Mouse (Mus musculus): Measurements from ENCODE around the gene Gm20532. TPM values are rescaled to one million over a fixed set of nuclear protein-coding genes. Genes with fewer than 3 reads are reported as not detected.

The Gm20532 gene
- total and polyA plus RNA-seq, 2 experiments from 2014 or later: not detected

- Histone ChIP-seq H3K4me1 (ENCODE audit: insufficient read depth, low read length) (peaks cover 9% of the 10 kb centered on the region; the same call in 1 of the 2 replicates), H3K4me3 (ENCODE audit: low read length) (no peak overlapping the region), H3K9ac (replicated peaks; ENCODE audit: low read length) (no peak overlapping the region), H3K4me2 (ENCODE audit: low read depth, low read length) (no peak overlapping the region), H3K9me3 (ENCODE audit: low read length) (no peaks in the 10 kb centered on the region), H3K27me3 (ENCODE audit: insufficient read depth, low read length) (no peaks in the 10 kb centered on the region), H3K27ac (peak overlapping the region; percentile 48; the same call in 1 of the 2 replicates), H3K36me3 (ENCODE audit: insufficient read depth, low read length) (no peaks in the 10 kb centered on the region)
- TF ChIP-seq CTCF (IDR thresholded peaks at IDR 0.05; ENCODE audit: low read depth): no peak
- 79% methylated on average over 9 of the region's 9 CpGs for WGBS
- no peak for ATAC-seq
- no peak for DNase-seq (ENCODE audit: low spot score)
These were observed 15.0 kb upstream of the Gm20532 start for GRCm38 (mm10) chr2:26571400-26571799.

- Histone ChIP-seq H3K4me3 (ENCODE audit: low read length) (no peak overlapping the region), H3K4me1 (ENCODE audit: insufficient read depth, low read length) (peaks cover 9% of the 10 kb centered on the region; the same call in 1 of the 2 replicates), H3K27ac (peak overlapping the region; percentile 48; the same call in 1 of the 2 replicates), H3K27me3 (ENCODE audit: insufficient read depth, low read length) (no peaks in the 10 kb centered on the region), H3K9ac (replicated peaks; ENCODE audit: low read length) (no peak overlapping the region), H3K9me3 (ENCODE audit: low read length) (no peaks in the 10 kb centered on the region), H3K4me2 (ENCODE audit: low read depth, low read length) (no peak overlapping the region), H3K36me3 (ENCODE audit: insufficient read depth, low read length) (no peaks in the 10 kb centered on the region)
- DNase-seq (ENCODE audit: low spot score) (no peak), ATAC-seq (no peak)
- WGBS: 80% methylated on average over 5 of the region's 5 CpGs
- TF ChIP-seq CTCF (IDR thresholded peaks at IDR 0.05; ENCODE audit: low read depth): no peak
These were observed 14.6 kb upstream of the Gm20532 start for GRCm38 (mm10) chr2:26571826-26572225.

GRCm38 (mm10) chr2:26573396-26573795 is 13.0 kb upstream of the Gm20532 start:
- TF ChIP-seq CTCF (IDR thresholded peaks at IDR 0.05; ENCODE audit: low read depth): no peak
- H3K4me1 ChIP-seq (ENCODE audit: insufficient read depth, low read length): peaks cover 13% of the 10 kb centered on the region; the same call in 1 of the 2 replicates
- no peaks in the 10 kb centered on the region for H3K36me3 ChIP-seq (ENCODE audit: insufficient read depth, low read length)
- no peaks in the 10 kb centered on the region for H3K27me3 ChIP-seq (ENCODE audit: insufficient read depth, low read length)
- H3K9me3 ChIP-seq (ENCODE audit: low read length): no peaks in the 10 kb centered on the region
- DNase-seq (ENCODE audit: low spot score) (peak; percentile 87), ATAC-seq (peak; percentile 87)
- peak overlapping the region; percentile 55; the same call in 1 of the 2 replicates for H3K27ac ChIP-seq
- H3K9ac ChIP-seq (replicated peaks; ENCODE audit: low read length): no peak overlapping the region
- H3K4me3 ChIP-seq (ENCODE audit: low read length): no peak overlapping the region
- H3K4me2 ChIP-seq (ENCODE audit: low read depth, low read length): no peak overlapping the region
- 26% methylated on average over 12 of the region's 12 CpGs for WGBS

- H3K4me1 ChIP-seq (ENCODE audit: insufficient read depth, low read length): peaks cover 13% of the 10 kb centered on the region; the same call in 1 of the 2 replicates
- H3K9ac ChIP-seq (replicated peaks; ENCODE audit: low read length): no peak overlapping the region
- no peaks in the 10 kb centered on the region for H3K27me3 ChIP-seq (ENCODE audit: insufficient read depth, low read length)
- H3K4me3 ChIP-seq (ENCODE audit: low read length): no peak overlapping the region
- 12% methylated on average over 5 of the region's 5 CpGs for WGBS
- DNase-seq (ENCODE audit: low spot score) (peak; percentile 46), ATAC-seq (no peak; the same call in 1 of the 2 replicates)
- TF ChIP-seq CTCF (IDR thresholded peaks at IDR 0.05; ENCODE audit: low read depth): no peak
- H3K27ac ChIP-seq: peak overlapping the region; percentile 55; the same call in 1 of the 2 replicates
- no peaks in the 10 kb centered on the region for H3K36me3 ChIP-seq (ENCODE audit: insufficient read depth, low read length)
- H3K4me2 ChIP-seq (ENCODE audit: low read depth, low read length): no peak overlapping the region
- H3K9me3 ChIP-seq (ENCODE audit: low read length): no peaks in the 10 kb centered on the region
These were observed 12.6 kb upstream of the Gm20532 start for GRCm38 (mm10) chr2:26573807-26574206.

- Histone ChIP-seq H3K9me3 (ENCODE audit: low read length) (no peaks in the 10 kb centered on the region), H3K4me2 (ENCODE audit: low read depth, low read length) (no peak overlapping the region), H3K9ac (replicated peaks; ENCODE audit: low read length) (no peak overlapping the region), H3K36me3 (ENCODE audit: insufficient read depth, low read length) (no peaks in the 10 kb centered on the region), H3K4me1 (ENCODE audit: insufficient read depth, low read length) (peaks cover 13% of the 10 kb centered on the region; the same call in 1 of the 2 replicates), H3K27me3 (ENCODE audit: insufficient read depth, low read length) (no peaks in the 10 kb centered on the region), H3K4me3 (ENCODE audit: low read length) (no peak overlapping the region), H3K27ac (peak overlapping the region; percentile 45; the same call in 1 of the 2 replicates)
- WGBS: 21% methylated on average over 5 of the region's 5 CpGs
- no peak for TF ChIP-seq CTCF (IDR thresholded peaks at IDR 0.05; ENCODE audit: low read depth)
- no peak for DNase-seq (ENCODE audit: low spot score)
- ATAC-seq: no peak
These were observed 11.6 kb upstream of the Gm20532 start for GRCm38 (mm10) chr2:26574862-26575261.

- DNase-seq (ENCODE audit: low spot score) (no peak), ATAC-seq (no peak)
- H3K27ac ChIP-seq: peak overlapping the region; percentile 48; the same call in 1 of the 2 replicates
- no peak overlapping the region for H3K4me3 ChIP-seq (ENCODE audit: low read length)
- no peak for TF ChIP-seq CTCF (IDR thresholded peaks at IDR 0.05; ENCODE audit: low read depth)
- H3K27me3 ChIP-seq (ENCODE audit: insufficient read depth, low read length): no peaks in the 10 kb centered on the region
- WGBS: 94% methylated on average over 1 of the region's 1 CpGs
- H3K36me3 ChIP-seq (ENCODE audit: insufficient read depth, low read length): no peaks in the 10 kb centered on the region
- H3K9ac ChIP-seq (replicated peaks; ENCODE audit: low read length): no peak overlapping the region
- H3K4me1 ChIP-seq (ENCODE audit: insufficient read depth, low read length): peaks cover 13% of the 10 kb centered on the region; the same call in 1 of the 2 replicates
- H3K9me3 ChIP-seq (ENCODE audit: low read length): no peaks in the 10 kb centered on the region
- H3K4me2 ChIP-seq (ENCODE audit: low read depth, low read length): no peak overlapping the region
These were observed 11.1 kb upstream of the Gm20532 start for GRCm38 (mm10) chr2:26575378-26575777.

- Histone ChIP-seq H3K27me3 (ENCODE audit: insufficient read depth, low read length) (no peaks in the 10 kb centered on the region), H3K4me1 (ENCODE audit: insufficient read depth, low read length) (peaks cover 13% of the 10 kb centered on the region; the same call in 1 of the 2 replicates), H3K9ac (replicated peaks; ENCODE audit: low read length) (no peak overlapping the region), H3K9me3 (ENCODE audit: low read length) (no peaks in the 10 kb centered on the region), H3K27ac (peak overlapping the region; percentile 48; the same call in 1 of the 2 replicates), H3K4me3 (ENCODE audit: low read length) (no peak overlapping the region), H3K36me3 (ENCODE audit: insufficient read depth, low read length) (no peaks in the 10 kb centered on the region), H3K4me2 (ENCODE audit: low read depth, low read length) (no peak overlapping the region)
- DNase-seq (ENCODE audit: low spot score): no peak
- WGBS: 59% methylated on average over 4 of the region's 4 CpGs
- no peak for TF ChIP-seq CTCF (IDR thresholded peaks at IDR 0.05; ENCODE audit: low read depth)
- ATAC-seq: no peak
These were observed 10.6 kb upstream of the Gm20532 start for GRCm38 (mm10) chr2:26575865-26576264.
